Mouse (Mus musculus) lung, adult 2 months (tissue): ENCODE measurements around the gene Tram2. TPM values are rescaled to one million over a fixed set of nuclear protein-coding genes. Genes with fewer than 3 reads are reported as not detected.

Source experiments
- DNase-seq: peaks from one replicate; pipeline ENCODE4 v3.0.0; 2022
- H3K4me1 ChIP-seq: fragments of 200-500 bp; 2 replicates; pipeline ENCODE4 v1.6.1; 2011; ENCODE audit warnings: low read length; ENCODE audit not compliant: control insufficient read depth, insufficient read depth
- H3K4me3 ChIP-seq: fragments of 200-500 bp; replicated peaks from 2 replicates; pipeline ENCODE3; 2011; ENCODE audit warnings: low read depth, mild to moderate bottlenecking, control low read depth, low read length; ENCODE audit errors: extremely low read depth
- CTCF ChIP-seq: fragments of 200-500 bp; IDR thresholded peaks from 2 replicates; pipeline ENCODE4 v1.5.1; 2011; ENCODE audit warnings: mild to moderate bottlenecking, low read length, control low read depth; ENCODE audit not compliant: insufficient read depth
- POLR2A ChIP-seq: fragments of 200-500 bp; IDR thresholded peaks from 2 replicates; pipeline ENCODE4 v1.6.1; 2011; ENCODE audit warnings: low read depth, mild to moderate bottlenecking, control low read depth, low read length, borderline replicate concordance; ENCODE audit errors: extremely low read depth
- WGBS: fragments of 180-500 bp; shearing (Covaris S2); methylation state at CpG from one replicate; pipeline ENCODE4 v1.1.7; 2018; 5-methylcytosine and 5-hydroxymethylcytosine counted together
- polyA plus RNA-seq: library from polyadenylated mRNA; depleted of rRNA; stranded (reverse); fragments of >200 nt; gene quantifications from 2 replicates; pipeline ENCODE4 v1.2.3, GENCODE M21; 2012

The Tram2 gene
- polyA plus RNA-seq, 1 experiment: 12.9 TPM

- no peak for DNase-seq
- WGBS: 70% methylated on average over 8 of the region's 8 CpGs
- H3K4me3 ChIP-seq: no peak overlapping the region
- H3K4me1 ChIP-seq: peaks cover 15% of the 10 kb centered on the region
- no peak for TF ChIP-seq POLR2A
These were observed 30.6 kb downstream of the Tram2 start for GRCm38 (mm10) chr1:21048402-21048801.

GRCm38 (mm10) chr1:21042461-21042860 lies 36.6 kb downstream of the Tram2 start:
- DNase-seq: no peak
- no peak overlapping the region for H3K4me3 ChIP-seq
- no peak for TF ChIP-seq POLR2A
- TF ChIP-seq CTCF: no peak
- WGBS: 82% methylated on average over 7 of the region's 7 CpGs
- 0 out of 2 replicates have a peak, but pooled peaks cover 3% of the 10 kb centered on the region for H3K4me1 ChIP-seq

GRCm38 (mm10) chr1:21040610-21041326 lies 38.3 kb downstream of the Tram2 start:
- H3K4me1 ChIP-seq: peaks cover 5% of the 10 kb centered on the region; the same call in 1 of the 2 replicates
- no peak for DNase-seq
- 52% methylated on average over 7 of the region's 7 CpGs for WGBS
- TF ChIP-seq CTCF (no peak), POLR2A (no peak)
- H3K4me3 ChIP-seq: no peak overlapping the region

GRCm38 (mm10) chr1:21040173-21040572 lies 38.9 kb downstream of the Tram2 start:
- Histone ChIP-seq H3K4me1 (peaks cover 5% of the 10 kb centered on the region; the same call in 1 of the 2 replicates), H3K4me3 (no peak overlapping the region)
- no peak for TF ChIP-seq POLR2A
- no peak for TF ChIP-seq CTCF
- 81% methylated on average over 7 of the region's 7 CpGs for WGBS
- no peak for DNase-seq

- peaks cover 5% of the 10 kb centered on the region; the same call in 1 of the 2 replicates for H3K4me1 ChIP-seq
- TF ChIP-seq CTCF (no peak), POLR2A (no peak)
- H3K4me3 ChIP-seq: no peak overlapping the region
- WGBS: 94% methylated on average over 3 of the region's 3 CpGs
- DNase-seq: no peak
These were observed 39.5 kb downstream of the Tram2 start for GRCm38 (mm10) chr1:21039564-21039963.

- no peak for DNase-seq
- Histone ChIP-seq H3K4me3 (no peak overlapping the region), H3K4me1 (peaks cover 5% of the 10 kb centered on the region; the same call in 1 of the 2 replicates)
- WGBS: 74% methylated on average over 6 of the region's 6 CpGs
- TF ChIP-seq POLR2A (no peak), CTCF (no peak)
These were observed 41.0 kb downstream of the Tram2 start for GRCm38 (mm10) chr1:21037881-21038601.

GRCm38 (mm10) chr1:21035878-21036277 lies 43.2 kb downstream of the Tram2 start:
- no peak overlapping the region for H3K4me3 ChIP-seq
- TF ChIP-seq CTCF (no peak), POLR2A (no peak)
- no peak for DNase-seq
- H3K4me1 ChIP-seq: peaks cover 5% of the 10 kb centered on the region; the same call in 1 of the 2 replicates
- WGBS: 51% methylated on average over 6 of the region's 6 CpGs

GRCm38 (mm10) chr1:21033792-21034119 lies 45.3 kb downstream of the Tram2 start:
- TF ChIP-seq CTCF (no peak), POLR2A (no peak)
- no peak overlapping the region for H3K4me3 ChIP-seq
- no peak for DNase-seq
- peaks cover 5% of the 10 kb centered on the region; the same call in 1 of the 2 replicates for H3K4me1 ChIP-seq

- no peak overlapping the region for H3K4me3 ChIP-seq
- 87% methylated on average over 11 of the region's 11 CpGs for WGBS
- H3K4me1 ChIP-seq: peaks cover 5% of the 10 kb centered on the region; the same call in 1 of the 2 replicates
- no peak for TF ChIP-seq CTCF
- TF ChIP-seq POLR2A: no peak
- DNase-seq: no peak
These were observed 45.8 kb downstream of the Tram2 start for GRCm38 (mm10) chr1:21033065-21033791.
